Mouse (Mus musculus): Measurements from ENCODE around the gene Apol9b. TPM values are rescaled to one million over a fixed set of nuclear protein-coding genes. Genes with fewer than 3 reads are reported as not detected.

The Apol9b gene
- 59.4 TPM for polyA plus RNA-seq (2017; shearing (Covaris generic))

GRCm38 (mm10) chr15:77728739-77729138 is at the start of gene Apol9b:
Gene Apol9b (plus strand): TSS chr15:77729039.

GRCm38 (mm10) chr15:77698656-77699055 is 30.2 kb upstream of the Apol9b start, which contains the start of gene Apol7e:
Gene Apol7e (plus strand): TSS chr15:77698857.

GRCm38 (mm10) chr15:77756848-77757247 is 28.0 kb downstream of the Apol9b start, which contains the start of gene Apol8:
Gene Apol8 (minus strand): TSS chr15:77757003.

Other genes with a start within 250 kb of the Apol9b start
- 0.11 TPM for gene Apol11a, start 220.8 kb upstream of the Apol9b start, polyA plus RNA-seq (2017; shearing (Covaris generic))
- 0.69 TPM for gene Apol7c, start 195.7 kb upstream of the Apol9b start, polyA plus RNA-seq (2017; shearing (Covaris generic))
- gene 1700025B11Rik, start 167.1 kb upstream of the Apol9b start, polyA plus RNA-seq (2017; shearing (Covaris generic)): not detected
- gene Apol10b, start 132.9 kb upstream of the Apol9b start, polyA plus RNA-seq (2017; shearing (Covaris generic)): 2.4 TPM
- gene Gm36245, start 129.8 kb upstream of the Apol9b start, polyA plus RNA-seq (2017; shearing (Covaris generic)): not detected
- 0.26 TPM for gene Apol11b, start 85.8 kb upstream of the Apol9b start, polyA plus RNA-seq (2017; shearing (Covaris generic))
- 86.8 TPM for gene Apol7e, start 30.2 kb upstream of the Apol9b start, polyA plus RNA-seq (2017; shearing (Covaris generic))
- 0.39 TPM for gene Apol8, start 28.0 kb downstream of the Apol9b start, polyA plus RNA-seq (2017; shearing (Covaris generic))
- 306 TPM for gene Myh9, start 113.1 kb downstream of the Apol9b start, polyA plus RNA-seq (2017; shearing (Covaris generic))
- 234 TPM for gene Txn2, start 200.0 kb downstream of the Apol9b start, polyA plus RNA-seq (2017; shearing (Covaris generic))
- gene Foxred2, start 227.7 kb downstream of the Apol9b start, polyA plus RNA-seq (2017; shearing (Covaris generic)): 6.1 TPM
- 204 TPM for gene Eif3d, start 241.8 kb downstream of the Apol9b start, polyA plus RNA-seq (2017; shearing (Covaris generic))

All from CD4-positive, CD25-positive, alpha-beta regulatory T cell (primary cell).